Mouse (Mus musculus): ENCODE data around the gene Hmcn1.

DNA sequence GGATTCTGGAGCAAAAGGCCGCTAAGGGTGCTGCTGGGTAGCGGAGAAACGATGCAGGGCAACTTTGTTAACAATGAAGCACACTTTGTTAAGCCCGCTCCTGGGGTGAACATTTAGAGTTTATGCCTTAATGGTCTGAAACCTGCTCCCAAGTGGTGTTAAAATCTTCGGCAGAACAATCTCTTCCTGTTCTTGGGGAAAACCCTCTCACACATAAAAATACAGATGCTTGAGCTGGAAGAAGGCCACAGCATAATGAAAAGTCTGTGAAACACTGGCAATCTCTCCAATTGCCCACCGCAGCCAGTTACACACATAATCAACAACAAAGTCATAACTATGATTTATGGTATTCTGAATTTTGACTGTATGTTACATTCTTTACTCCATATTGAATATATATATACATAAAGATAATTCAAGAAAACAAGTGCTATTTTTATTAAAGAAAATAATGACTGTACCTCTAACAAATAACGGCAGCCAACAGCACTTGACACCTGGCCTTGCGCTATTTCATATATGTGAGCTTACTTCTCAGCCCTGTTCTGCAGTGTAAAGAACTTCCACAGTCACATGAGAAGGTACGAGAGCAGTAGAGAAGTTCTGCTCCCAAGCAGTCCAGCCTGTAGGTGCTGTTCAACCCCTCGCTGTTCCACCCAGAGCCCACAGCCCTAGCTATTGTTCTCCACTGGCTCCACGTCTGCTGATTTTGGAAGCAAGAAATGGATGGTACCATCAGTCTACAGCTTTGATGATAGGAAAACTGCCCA is 177.0 kb downstream of the Hmcn1 start:
- no peak for TF ChIP-seq POLR2A (IDR thresholded peaks at IDR 0.05; ENCODE audit: extremely low read depth, insufficient read depth, low read length)
- no peak for TF ChIP-seq CTCF (IDR thresholded peaks at IDR 0.05; ENCODE audit: extremely low read depth, insufficient read depth, low read length)

Data from cortical plate, adult 2 months (tissue).